Mouse (Mus musculus) liver, embryonic 15.5 days (tissue): ENCODE measurements at regions not wholly inside any gene's neighbourhood (a gene's known extent, or its start where the extent isn't known, plus 50 kb on each side); places are given as distances from the start of the nearest gene placed in this dataset.

Experiments
- ATAC-seq: fragments of 200-750 bp; cut with Nextera tagmentation; 2 replicates; pipeline ENCODE4 v1.8.0; 2017; ENCODE audit warnings: moderate number of reproducible peaks, mild to moderate bottlenecking, moderate library complexity; ENCODE audit not compliant: insufficient read depth
- H3K27ac ChIP-seq: fragments of 300-500 bp; sonication (generic); replicated peaks from 2 replicates; pipeline ENCODE4 v1.5.1; 2015; ENCODE audit warnings: mild to moderate bottlenecking, inconsistent platforms
- H3K27me3 ChIP-seq: fragments of 300-500 bp; sonication (generic); 2 replicates; pipeline ENCODE4 v1.6.1; 2015; ENCODE audit warnings: mild to moderate bottlenecking, inconsistent platforms
- H3K36me3 ChIP-seq: fragments of 300-500 bp; sonication (generic); replicated peaks from 2 replicates; pipeline ENCODE4 v1.6.1; 2015; ENCODE audit warnings: moderate library complexity, mild to moderate bottlenecking, inconsistent platforms
- H3K4me1 ChIP-seq: fragments of 300-500 bp; sonication (generic); replicated peaks from 2 replicates; pipeline ENCODE4 v1.6.1; 2015; ENCODE audit warnings: inconsistent platforms
- H3K4me2 ChIP-seq: fragments of 300-500 bp; sonication (generic); 2 replicates; pipeline ENCODE4 v1.6.1; 2015; ENCODE audit warnings: moderate library complexity, mild to moderate bottlenecking, inconsistent platforms
- H3K4me3 ChIP-seq: fragments of 300-500 bp; sonication (generic); replicated peaks from 2 replicates; pipeline ENCODE4 v1.5.1; 2015; ENCODE audit warnings: mild to moderate bottlenecking, inconsistent platforms
- H3K9ac ChIP-seq: fragments of 300-500 bp; sonication (generic); 2 replicates; pipeline ENCODE4 v1.6.1; 2015; ENCODE audit warnings: moderate library complexity, mild to moderate bottlenecking, inconsistent platforms
- H3K9me3 ChIP-seq: fragments of 300-500 bp; sonication (generic); replicated peaks from 2 replicates; pipeline ENCODE4 v1.6.1; 2016; ENCODE audit warnings: inconsistent platforms
- WGBS: fragments of 180-500 bp; shearing (Covaris S2); methylation state at CpG from one replicate; pipeline ENCODE4 v1.1.7; 2015; ENCODE audit warnings: mixed read lengths; ENCODE audit not compliant: insufficient replicate concordance; 5-methylcytosine and 5-hydroxymethylcytosine counted together

- Histone ChIP-seq H3K4me2 (no peak overlapping the region), H3K27ac (no peak overlapping the region), H3K4me1 (no peaks in the 10 kb centered on the region), H3K36me3 (no peaks in the 10 kb centered on the region), H3K9me3 (no peaks in the 10 kb centered on the region), H3K4me3 (no peak overlapping the region), H3K27me3 (no peaks in the 10 kb centered on the region), H3K9ac (no peak overlapping the region)
- ATAC-seq: no peak
- WGBS: 63% methylated on average over 6 of the region's 6 CpGs
Observed at GRCm38 (mm10) chr16:92951516-92951915, 125.6 kb upstream of the Runx1 start.

- no peak for ATAC-seq
- 84% methylated on average over 13 of the region's 13 CpGs for WGBS
- H3K9ac ChIP-seq: no peak overlapping the region
- H3K27me3 ChIP-seq: no peaks in the 10 kb centered on the region; the same call in 1 of the 2 replicates
- no peaks in the 10 kb centered on the region for H3K36me3 ChIP-seq
- H3K9me3 ChIP-seq: no peaks in the 10 kb centered on the region
- no peak overlapping the region for H3K4me2 ChIP-seq
- H3K4me3 ChIP-seq: no peak overlapping the region
- no peaks in the 10 kb centered on the region for H3K4me1 ChIP-seq
- H3K27ac ChIP-seq: no peak overlapping the region
Observed at GRCm38 (mm10) chr16:92948494-92948893, 122.5 kb upstream of the Runx1 start.

- Histone ChIP-seq H3K9me3 (no peaks in the 10 kb centered on the region), H3K27ac (no peak overlapping the region), H3K36me3 (no peaks in the 10 kb centered on the region), H3K4me2 (no peak overlapping the region), H3K4me1 (no peaks in the 10 kb centered on the region), H3K9ac (no peak overlapping the region), H3K4me3 (no peak overlapping the region), H3K27me3 (no peaks in the 10 kb centered on the region; the same call in 1 of the 2 replicates)
- WGBS: 30% methylated on average over 4 of the region's 4 CpGs
- no peak for ATAC-seq
Observed at GRCm38 (mm10) chr16:92946554-92946953, 120.6 kb upstream of the Runx1 start.

- Histone ChIP-seq H3K4me3 (no peak overlapping the region), H3K27me3 (no peaks in the 10 kb centered on the region; the same call in none of the 2 replicates), H3K4me2 (no peak overlapping the region), H3K9ac (no peak overlapping the region), H3K27ac (no peak overlapping the region), H3K9me3 (no peaks in the 10 kb centered on the region), H3K4me1 (no peaks in the 10 kb centered on the region), H3K36me3 (no peaks in the 10 kb centered on the region)
- no peak for ATAC-seq
- 37% methylated on average over 2 of the region's 2 CpGs for WGBS
Observed at GRCm38 (mm10) chr16:92943901-92944300, 118.0 kb upstream of the Runx1 start.

GRCm38 (mm10) chr16:92939618-92940017, 113.7 kb upstream of the Runx1 start:
- Histone ChIP-seq H3K9ac (no peak overlapping the region), H3K27me3 (no peaks in the 10 kb centered on the region; the same call in 1 of the 2 replicates), H3K36me3 (no peaks in the 10 kb centered on the region), H3K4me3 (no peak overlapping the region), H3K4me2 (no peak overlapping the region), H3K4me1 (no peaks in the 10 kb centered on the region), H3K27ac (no peak overlapping the region), H3K9me3 (no peaks in the 10 kb centered on the region)
- WGBS: 62% methylated on average over 8 of the region's 8 CpGs
- ATAC-seq: no peak

GRCm38 (mm10) chr16:92935848-92936535, 110.0 kb upstream of the Runx1 start:
- ATAC-seq: no peak
- Histone ChIP-seq H3K9ac (no peak overlapping the region), H3K9me3 (no peaks in the 10 kb centered on the region), H3K4me3 (no peak overlapping the region), H3K27me3 (0 out of 2 replicates have a peak, but pooled peaks cover 5% of the 10 kb centered on the region), H3K4me2 (no peak overlapping the region), H3K4me1 (no peaks in the 10 kb centered on the region), H3K36me3 (no peaks in the 10 kb centered on the region), H3K27ac (no peak overlapping the region)
- 68% methylated on average over 2 of the region's 2 CpGs for WGBS

- no peak for ATAC-seq
- Histone ChIP-seq H3K9ac (no peak overlapping the region), H3K4me3 (no peak overlapping the region), H3K36me3 (no peaks in the 10 kb centered on the region), H3K27ac (no peak overlapping the region), H3K4me1 (no peaks in the 10 kb centered on the region), H3K4me2 (no peak overlapping the region), H3K27me3 (peaks cover 9% of the 10 kb centered on the region; the same call in 1 of the 2 replicates), H3K9me3 (no peaks in the 10 kb centered on the region)
- WGBS: 60% methylated on average over 4 of the region's 4 CpGs
Observed at GRCm38 (mm10) chr16:92930103-92930502, 104.2 kb upstream of the Runx1 start.

- no peak for ATAC-seq
- H3K36me3 ChIP-seq: no peaks in the 10 kb centered on the region
- no peaks in the 10 kb centered on the region for H3K4me1 ChIP-seq
- H3K27ac ChIP-seq: no peak overlapping the region
- no peak overlapping the region for H3K9ac ChIP-seq
- H3K4me2 ChIP-seq: no peak overlapping the region
- no peaks in the 10 kb centered on the region for H3K9me3 ChIP-seq
- H3K27me3 ChIP-seq: peaks cover 9% of the 10 kb centered on the region; the same call in 1 of the 2 replicates
- WGBS: 34% methylated on average over 7 of the region's 7 CpGs
- no peak overlapping the region for H3K4me3 ChIP-seq
Observed at GRCm38 (mm10) chr16:92928201-92928600, 102.3 kb upstream of the Runx1 start.

- no peak for ATAC-seq
- Histone ChIP-seq H3K4me1 (no peaks in the 10 kb centered on the region), H3K27ac (no peak overlapping the region), H3K9me3 (no peaks in the 10 kb centered on the region), H3K4me3 (no peak overlapping the region), H3K9ac (no peak overlapping the region), H3K27me3 (peaks cover 9% of the 10 kb centered on the region; the same call in 1 of the 2 replicates), H3K36me3 (no peaks in the 10 kb centered on the region), H3K4me2 (no peak overlapping the region)
- WGBS: 7% methylated on average over 2 of the region's 2 CpGs
Observed at GRCm38 (mm10) chr16:92927662-92928061, 101.7 kb upstream of the Runx1 start.

GRCm38 (mm10) chr16:92926853-92927252, 100.9 kb upstream of the Runx1 start:
- Histone ChIP-seq H3K4me1 (no peaks in the 10 kb centered on the region), H3K36me3 (no peaks in the 10 kb centered on the region), H3K27me3 (peaks cover 9% of the 10 kb centered on the region; the same call in 1 of the 2 replicates), H3K4me2 (no peak overlapping the region), H3K27ac (no peak overlapping the region), H3K9me3 (no peaks in the 10 kb centered on the region), H3K4me3 (no peak overlapping the region), H3K9ac (no peak overlapping the region)
- 30% methylated on average over 5 of the region's 5 CpGs for WGBS
- no peak for ATAC-seq

- H3K4me2 ChIP-seq: no peak overlapping the region
- no peak overlapping the region for H3K27ac ChIP-seq
- H3K4me3 ChIP-seq: no peak overlapping the region
- no peaks in the 10 kb centered on the region for H3K36me3 ChIP-seq
- no peak overlapping the region for H3K9ac ChIP-seq
- H3K27me3 ChIP-seq: no peaks in the 10 kb centered on the region
- no peak for ATAC-seq
- H3K9me3 ChIP-seq: no peaks in the 10 kb centered on the region
- 36% methylated on average over 4 of the region's 4 CpGs for WGBS
- H3K4me1 ChIP-seq: no peaks in the 10 kb centered on the region
Observed at GRCm38 (mm10) chr16:92920947-92921346, 95.0 kb upstream of the Runx1 start.

GRCm38 (mm10) chr16:92917356-92917755, 91.4 kb upstream of the Runx1 start:
- no peak overlapping the region for H3K27ac ChIP-seq
- no peak for ATAC-seq
- 73% methylated on average over 2 of the region's 2 CpGs for WGBS
- no peak overlapping the region for H3K4me2 ChIP-seq
- H3K36me3 ChIP-seq: no peaks in the 10 kb centered on the region
- H3K27me3 ChIP-seq: no peaks in the 10 kb centered on the region
- H3K9ac ChIP-seq: no peak overlapping the region
- no peaks in the 10 kb centered on the region for H3K9me3 ChIP-seq
- no peaks in the 10 kb centered on the region for H3K4me1 ChIP-seq
- no peak overlapping the region for H3K4me3 ChIP-seq
